Mouse (Mus musculus) liver, embryonic 16.5 days (tissue): Measurements from ENCODE around the gene B3galt4. TPM values are rescaled to one million over a fixed set of nuclear protein-coding genes. Genes with fewer than 3 reads are reported as not detected.

ENCODE experiments used
- ATAC-seq: fragments of 200-750 bp; cut with Nextera tagmentation; 2 replicates; pipeline ENCODE4 v1.8.0; 2017; ENCODE audit warnings: low read depth, mild to moderate bottlenecking, moderate number of reproducible peaks, moderate library complexity
- H3K27ac ChIP-seq: fragments of 300-500 bp; sonication (generic); 2 replicates; pipeline ENCODE4 v1.5.1; 2014; ENCODE audit warnings: mild to moderate bottlenecking, low read length
- H3K27me3 ChIP-seq: fragments of 300-500 bp; sonication (generic); 2 replicates; pipeline ENCODE4 v1.6.1; 2014; ENCODE audit warnings: low read depth, low read length, mixed read lengths; ENCODE audit not compliant: control insufficient read depth, insufficient read depth
- H3K36me3 ChIP-seq: fragments of 300-500 bp; sonication (generic); 2 replicates; pipeline ENCODE4 v1.6.1; 2014; ENCODE audit warnings: mild to moderate bottlenecking; ENCODE audit not compliant: control insufficient read depth, insufficient read depth
- H3K4me1 ChIP-seq: fragments of 300-500 bp; sonication (generic); 2 replicates; pipeline ENCODE4 v1.6.1; 2014; ENCODE audit warnings: low read depth, low read length, mixed read lengths; ENCODE audit not compliant: control insufficient read depth
- H3K4me2 ChIP-seq: fragments of 300-500 bp; sonication (generic); 2 replicates; pipeline ENCODE4 v1.6.1; 2014; ENCODE audit warnings: low read depth, low read length, mixed read lengths
- H3K4me3 ChIP-seq: fragments of 300-500 bp; sonication (generic); 2 replicates; pipeline ENCODE4 v1.5.1; 2014; ENCODE audit warnings: low read depth, mild to moderate bottlenecking, low read length
- H3K9ac ChIP-seq: fragments of 300-500 bp; sonication (generic); 2 replicates; pipeline ENCODE4 v1.6.1; 2014; ENCODE audit warnings: low read depth, low read length
- H3K9me3 ChIP-seq: fragments of 300-500 bp; sonication (generic); replicated peaks from 2 replicates; pipeline ENCODE4 v1.6.1; 2016; ENCODE audit warnings: low read length; ENCODE audit not compliant: control insufficient read depth
- WGBS: fragments of 180-500 bp; shearing (Covaris S2); extraction: QIAGEN DNeasy Blood & Tissue Kit; methylation state at CpG from one replicate; pipeline ENCODE4 v1.1.7; 2014; ENCODE audit not compliant: insufficient replicate concordance; 5-methylcytosine and 5-hydroxymethylcytosine counted together
- polyA plus RNA-seq: library from polyadenylated mRNA; unstranded; fragments of >200 nt; fragmentation: Nextera tagmentation; extraction: Ambion mirVana; gene quantifications from 2 replicates; pipeline ENCODE4 v1.2.1, GENCODE M21; 2015

The B3galt4 gene
- polyA plus RNA-seq, 1 experiment from 2014 or later: 2.3 TPM

DNA sequence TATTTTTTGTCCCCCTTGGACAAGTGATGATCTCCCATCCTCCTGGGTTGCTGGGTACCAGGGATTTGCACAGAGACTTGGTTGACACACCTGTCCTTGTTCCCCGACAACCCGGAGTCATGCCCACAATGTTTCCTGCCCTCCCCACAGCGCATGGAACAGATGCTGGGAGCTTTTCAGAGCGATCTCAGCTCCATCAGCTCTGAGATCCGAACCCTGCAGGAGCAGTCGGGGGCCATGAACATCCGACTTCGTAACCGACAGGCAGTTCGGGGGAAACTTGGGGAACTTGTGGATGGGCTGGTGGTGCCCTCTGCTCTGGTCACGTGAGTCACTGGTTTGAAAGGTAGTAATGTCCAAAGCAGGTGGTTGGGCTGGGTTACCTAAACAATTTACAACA, 7.2 kb upstream of the B3galt4 start:
- no peak overlapping the region for H3K4me3 ChIP-seq
- peaks cover 19% of the 10 kb centered on the region for H3K4me1 ChIP-seq
- no peak overlapping the region for H3K27ac ChIP-seq
- no peak overlapping the region for H3K9ac ChIP-seq
- no peaks in the 10 kb centered on the region for H3K27me3 ChIP-seq
- no peaks in the 10 kb centered on the region for H3K9me3 ChIP-seq
- no peak overlapping the region for H3K4me2 ChIP-seq
- ATAC-seq: no peak
- WGBS: 88% methylated on average over 11 of the region's 11 CpGs
- peaks cover 8% of the 10 kb centered on the region for H3K36me3 ChIP-seq

DNA sequence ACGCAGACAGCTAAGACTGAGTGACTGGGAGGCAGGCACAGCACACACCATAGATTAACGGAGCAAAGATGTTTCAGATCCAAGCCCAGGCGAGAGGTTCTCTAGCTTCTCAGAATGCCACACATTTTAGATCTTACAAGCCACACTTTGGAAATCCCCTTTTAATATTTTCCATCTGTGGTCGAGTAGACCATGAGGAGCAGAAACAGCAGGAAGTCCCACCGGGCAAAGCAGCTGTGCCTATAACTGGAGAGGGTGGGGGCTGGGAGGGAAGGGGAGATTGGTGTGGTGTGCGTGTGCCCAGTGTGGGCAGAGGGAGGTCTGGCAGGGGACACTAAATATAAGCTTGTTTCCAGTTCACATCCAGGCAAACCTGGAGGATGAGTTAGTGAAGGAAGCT, 6.2 kb upstream of the B3galt4 start:
- Histone ChIP-seq H3K4me2 (no peak overlapping the region), H3K27ac (no peak overlapping the region), H3K4me3 (no peak overlapping the region), H3K4me1 (peaks cover 28% of the 10 kb centered on the region), H3K27me3 (no peaks in the 10 kb centered on the region), H3K36me3 (peaks cover 17% of the 10 kb centered on the region), H3K9ac (no peak overlapping the region), H3K9me3 (no peaks in the 10 kb centered on the region)
- 80% methylated on average over 6 of the region's 6 CpGs for WGBS
- ATAC-seq: no peak

- Histone ChIP-seq H3K27ac (peak overlapping the region; percentile 96; the same call in 1 of the 2 replicates), H3K9me3 (no peaks in the 10 kb centered on the region), H3K4me2 (peak overlapping the region; percentile 83), H3K4me1 (peaks cover 39% of the 10 kb centered on the region), H3K4me3 (peak overlapping the region; percentile 88), H3K36me3 (peaks cover 18% of the 10 kb centered on the region), H3K9ac (peak overlapping the region; percentile 86), H3K27me3 (no peaks in the 10 kb centered on the region)
- WGBS: 5% methylated on average over 10 of the region's 10 CpGs
- ATAC-seq: no peak
Measured at GRCm38 (mm10) chr17:33956336-33956735, 5.0 kb upstream of the B3galt4 start.

- Histone ChIP-seq H3K4me1 (peaks cover 45% of the 10 kb centered on the region), H3K9ac (peak within 1 kb of the TSS; percentile 91), H3K27ac (peak within 1 kb of the TSS; percentile 96), H3K4me3 (peak within 1 kb of the TSS; percentile 88), H3K36me3 (peaks cover 18% of the 10 kb centered on the region), H3K27me3 (no peaks in the 10 kb centered on the region), H3K4me2 (peak within 1 kb of the TSS; percentile 88), H3K9me3 (no peaks in the 10 kb centered on the region)
- under 1% methylated on average over 50 of the region's 50 CpGs for WGBS
- peak; percentile 89 for ATAC-seq
Measured at GRCm38 (mm10) chr17:33955555-33956214, 4.4 kb upstream of the B3galt4 start, which contains the start of the genes Vps52 and Rps18. Gene Vps52 (plus strand): TSS chr17:33955812. Gene Rps18 (minus strand): TSS chr17:33956001.

- Histone ChIP-seq H3K9me3 (no peaks in the 10 kb centered on the region), H3K9ac (peak overlapping the region; percentile 91), H3K36me3 (peaks cover 17% of the 10 kb centered on the region), H3K27ac (peak overlapping the region; percentile 87), H3K4me2 (peak overlapping the region; percentile 88), H3K4me1 (peaks cover 50% of the 10 kb centered on the region), H3K27me3 (no peaks in the 10 kb centered on the region), H3K4me3 (peak overlapping the region; percentile 88)
- ATAC-seq: peak; percentile 4
- under 1% methylated on average over 33 of the region's 33 CpGs for WGBS
Measured at GRCm38 (mm10) chr17:33954646-33955554, 3.6 kb upstream of the B3galt4 start.

DNA sequence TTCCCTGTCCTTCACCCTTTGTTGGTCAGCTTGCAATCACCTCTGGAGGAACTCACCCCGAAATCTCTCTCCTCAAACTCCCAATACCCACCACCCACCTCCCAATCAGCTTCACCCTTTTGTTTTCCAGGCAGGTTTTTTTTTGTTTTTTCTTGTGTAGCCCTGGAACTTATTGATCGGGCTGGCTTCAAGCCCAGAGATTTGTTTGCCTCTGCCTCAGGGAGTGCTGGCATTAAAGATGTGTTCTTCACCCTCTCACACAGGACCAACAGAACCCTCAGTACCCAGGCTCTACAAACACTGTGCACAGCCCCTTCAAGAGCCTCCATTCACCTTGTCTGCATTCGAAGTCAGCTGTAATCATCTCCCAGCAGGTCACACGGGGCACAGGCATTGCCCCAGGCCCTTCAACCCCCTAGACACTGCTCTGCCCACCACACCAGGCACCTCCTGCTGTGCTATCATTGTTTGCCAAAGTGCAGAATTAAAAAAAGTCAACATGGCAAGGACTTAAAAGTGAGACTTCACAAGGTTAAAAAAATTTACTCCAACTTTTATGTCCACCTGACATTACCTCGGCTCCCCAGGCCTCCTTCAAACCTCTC, 2.8 kb upstream of the B3galt4 start:
- peak overlapping the region; percentile 88 for H3K4me2 ChIP-seq
- peak overlapping the region; percentile 88 for H3K4me3 ChIP-seq
- no peaks in the 10 kb centered on the region for H3K9me3 ChIP-seq
- peak overlapping the region; percentile 87 for H3K27ac ChIP-seq
- ATAC-seq: no peak
- WGBS: 15% methylated on average over 5 of the region's 5 CpGs
- H3K27me3 ChIP-seq: no peaks in the 10 kb centered on the region
- peak overlapping the region; percentile 91 for H3K9ac ChIP-seq
- peaks cover 50% of the 10 kb centered on the region for H3K4me1 ChIP-seq
- peaks cover 16% of the 10 kb centered on the region for H3K36me3 ChIP-seq

GRCm38 (mm10) chr17:33953310-33953709, 2.0 kb upstream of the B3galt4 start:
- ATAC-seq: no peak
- 50% methylated on average over 3 of the region's 3 CpGs for WGBS
- H3K4me3 ChIP-seq: peak overlapping the region; percentile 88
- H3K27ac ChIP-seq: peak overlapping the region; percentile 37
- peaks cover 16% of the 10 kb centered on the region for H3K36me3 ChIP-seq
- peaks cover 50% of the 10 kb centered on the region for H3K4me1 ChIP-seq
- no peaks in the 10 kb centered on the region for H3K9me3 ChIP-seq
- peak overlapping the region; percentile 88 for H3K4me2 ChIP-seq
- no peaks in the 10 kb centered on the region for H3K27me3 ChIP-seq
- H3K9ac ChIP-seq: peak overlapping the region; percentile 91

- Histone ChIP-seq H3K9ac (peak overlapping the region; percentile 91), H3K27me3 (no peaks in the 10 kb centered on the region), H3K27ac (peak overlapping the region; percentile 37), H3K4me3 (peak overlapping the region; percentile 88), H3K4me1 (peaks cover 50% of the 10 kb centered on the region), H3K4me2 (peak overlapping the region; percentile 88), H3K36me3 (peaks cover 16% of the 10 kb centered on the region), H3K9me3 (no peaks in the 10 kb centered on the region)
- 72% methylated on average over 4 of the region's 4 CpGs for WGBS
- ATAC-seq: no peak
Measured at GRCm38 (mm10) chr17:33952879-33953278, 1.6 kb upstream of the B3galt4 start.
